Mouse (Mus musculus) right cerebral cortex, postnatal 10 days (tissue): ENCODE measurements at regions not wholly inside any gene's neighbourhood (a gene's known extent, or its start where the extent isn't known, plus 50 kb on each side); places are given as distances from the start of the nearest gene placed in this dataset.

Source experiments
- DNase-seq, 2 experiments: peaks; one replicate each; pipeline ENCODE4 v3.0.0; 2021; ENCODE audit warnings: low spot score in 2 of 2

DNA sequence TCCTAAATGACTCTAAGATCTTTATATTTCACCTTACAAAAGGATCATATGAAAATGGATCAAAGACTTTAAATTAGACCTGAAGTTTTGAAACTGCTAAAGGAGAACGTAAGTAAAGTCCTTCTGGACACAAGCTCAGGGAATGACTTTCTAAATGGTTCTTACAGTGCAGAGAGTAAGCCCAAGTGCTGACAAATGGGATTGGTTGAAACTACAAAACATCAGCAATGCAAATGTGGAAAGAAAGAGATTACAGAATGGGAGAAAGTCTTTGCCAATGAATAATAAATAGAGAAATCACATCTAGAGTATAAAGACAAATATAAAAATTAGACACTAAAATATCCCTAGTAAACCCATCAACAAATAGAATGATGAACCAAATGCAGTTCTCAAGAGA is 263.9 kb downstream of the Atp10a start:
- DNase-seq = no peak

DNA sequence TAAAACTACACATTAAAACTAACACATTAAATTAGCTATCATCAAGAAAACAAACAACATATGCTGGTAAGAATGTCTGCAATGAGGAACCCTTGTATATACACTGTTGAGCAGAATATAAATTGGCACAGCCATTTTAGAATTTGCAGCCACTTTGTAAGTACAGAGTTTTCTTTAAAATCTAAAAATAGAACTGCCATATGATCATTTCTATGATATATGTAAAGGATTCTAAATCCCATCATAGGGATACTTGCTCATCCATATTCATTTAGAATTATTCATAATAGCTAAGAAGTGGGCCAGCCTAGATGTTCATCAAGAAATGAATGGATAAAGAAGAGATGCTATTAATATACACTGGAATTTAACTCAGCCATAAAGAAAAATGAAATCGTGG is 264.3 kb downstream of the Atp10a start:
- no peak for DNase-seq

DNA sequence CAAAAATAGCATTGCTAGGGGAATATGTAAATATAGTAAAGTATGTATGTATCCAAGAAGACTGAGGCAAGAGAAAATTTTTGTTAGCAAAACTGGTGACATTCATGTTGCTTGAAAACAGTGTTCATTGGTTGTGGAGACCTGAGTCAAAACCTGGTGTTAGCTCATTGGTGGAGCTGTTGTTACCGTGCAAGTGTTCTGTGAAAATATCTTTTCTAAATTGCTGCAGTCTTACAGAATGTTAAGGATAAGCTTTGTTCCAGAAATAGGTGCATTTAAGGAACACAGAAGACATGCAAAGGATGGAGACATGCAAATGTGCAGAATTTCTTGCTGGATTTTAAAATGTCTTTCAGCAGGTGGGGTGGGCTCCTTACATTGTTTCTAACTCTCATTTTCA is 269.0 kb downstream of the Atp10a start:
- DNase-seq = peak in 1 of 2 experiments; percentile 37

DNA sequence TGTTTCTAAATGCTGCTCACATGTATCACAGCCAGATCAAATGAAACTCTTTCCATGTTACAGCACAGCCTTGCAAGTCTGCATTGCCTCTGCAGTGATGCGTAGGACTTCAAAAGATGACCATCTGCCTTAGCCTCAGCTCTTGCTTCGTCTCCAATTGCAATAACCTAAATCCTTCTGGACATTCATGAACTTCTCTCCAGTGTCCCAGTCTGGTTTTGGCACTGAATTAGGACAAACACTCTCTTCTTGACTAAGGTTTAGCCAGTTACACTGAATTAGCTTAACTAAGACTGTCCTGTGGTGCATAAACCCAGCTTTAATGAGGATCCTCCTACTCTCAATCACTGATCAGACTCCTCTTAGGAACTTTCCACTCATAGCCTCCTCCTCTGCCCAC is 269.4 kb downstream of the Atp10a start:
- peak in 1 of 2 experiments; percentile 30 for DNase-seq

DNA sequence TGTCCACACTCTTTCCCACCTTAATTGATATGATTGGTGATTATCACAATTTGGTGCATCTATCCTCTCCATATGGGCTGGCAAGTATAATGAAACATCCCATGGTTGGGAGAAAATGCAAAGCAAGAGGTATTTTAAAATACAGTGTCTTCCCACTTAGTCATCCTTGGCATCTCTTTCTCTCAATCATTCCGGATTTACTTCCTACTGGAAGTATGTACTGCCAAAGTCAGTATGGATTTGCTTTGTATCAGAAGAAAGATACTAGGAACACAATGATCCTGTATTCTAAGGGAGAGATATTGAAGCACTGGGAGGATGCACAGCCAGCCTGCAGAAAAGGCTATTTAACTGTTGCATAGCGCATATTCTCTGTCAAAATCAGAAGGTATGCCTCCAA is 271.1 kb upstream of the Ube3a start:
- no peak for DNase-seq

DNA sequence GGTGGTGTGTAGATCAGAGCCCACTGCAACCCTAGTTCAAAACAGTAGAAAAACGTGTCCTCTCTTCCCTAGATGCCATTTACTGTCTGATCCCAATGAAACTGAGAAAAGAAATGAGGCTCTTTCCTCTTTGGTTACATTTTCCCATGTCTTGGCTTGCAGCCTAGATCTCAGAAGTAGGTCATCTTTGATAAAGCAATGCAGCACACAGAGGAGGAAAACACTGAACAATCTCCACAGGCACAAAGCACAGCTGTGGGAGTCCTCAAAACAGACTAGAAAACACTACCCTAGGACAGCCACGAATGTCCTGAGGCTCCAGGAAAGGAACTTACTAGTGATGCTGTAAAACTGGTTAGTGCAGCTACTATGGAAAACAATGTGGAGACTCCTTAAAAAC is 221.4 kb upstream of the Ube3a start:
- DNase-seq = peak; percentile 49 to 54

DNA sequence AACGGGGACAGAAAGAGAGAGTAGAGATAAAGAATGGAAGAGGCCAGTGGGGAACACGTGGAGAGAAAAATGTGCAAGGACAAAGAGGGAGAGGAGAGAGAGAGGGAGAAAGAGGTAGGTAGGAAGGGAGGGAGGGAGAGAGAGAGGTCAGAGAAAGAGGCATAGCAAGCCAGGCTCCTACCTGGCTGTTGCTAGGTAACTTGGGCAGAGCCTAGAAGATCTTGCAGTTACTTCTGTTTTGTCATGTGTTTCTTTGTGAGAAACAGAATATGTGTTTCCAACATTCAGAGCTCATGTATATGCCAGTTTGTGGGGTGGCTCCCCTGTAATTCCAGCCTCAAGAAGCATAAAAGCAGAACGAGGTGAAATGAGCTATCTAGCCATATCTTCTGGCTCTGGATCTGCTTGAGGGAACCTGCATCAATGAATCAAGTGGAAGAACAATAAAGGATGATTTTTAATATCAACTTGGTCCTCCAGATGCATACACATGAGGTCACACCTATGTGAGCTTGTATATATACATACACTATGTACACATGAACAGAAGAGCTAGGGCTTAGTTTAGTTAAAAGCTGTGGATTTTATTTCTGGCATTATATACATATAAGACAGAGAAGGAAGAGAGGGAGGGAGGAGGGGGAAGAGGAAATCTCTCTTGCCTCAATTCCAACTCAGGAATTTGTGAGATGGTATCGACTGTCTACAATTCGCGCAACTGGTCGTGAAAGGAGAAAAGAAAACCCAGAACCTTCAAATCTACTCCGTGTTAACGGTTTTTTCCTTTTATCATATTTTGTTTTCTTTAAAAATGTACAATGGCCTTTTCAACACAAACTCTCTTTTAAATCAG is 214.9 kb upstream of the Ube3a start:
- DNase-seq = no peak

DNA sequence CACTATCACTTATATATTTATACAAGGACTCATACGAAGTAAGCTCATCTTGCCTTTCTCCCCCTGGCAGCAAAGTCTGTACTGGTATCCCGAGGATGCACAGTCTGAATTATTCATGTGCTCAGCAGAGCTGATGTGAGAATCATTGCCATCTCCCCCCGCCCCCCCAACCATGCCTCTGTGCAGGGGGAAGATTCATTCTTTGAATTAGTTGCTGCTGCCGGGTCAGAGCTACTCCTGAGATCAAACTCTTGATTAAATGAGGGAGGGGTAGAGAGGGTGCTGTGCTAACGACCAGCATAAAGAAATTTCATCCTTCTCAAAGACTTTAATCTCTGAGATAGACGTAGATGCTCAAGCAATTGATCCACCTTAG is 214.3 kb upstream of the Ube3a start:
- DNase-seq = no peak

DNA sequence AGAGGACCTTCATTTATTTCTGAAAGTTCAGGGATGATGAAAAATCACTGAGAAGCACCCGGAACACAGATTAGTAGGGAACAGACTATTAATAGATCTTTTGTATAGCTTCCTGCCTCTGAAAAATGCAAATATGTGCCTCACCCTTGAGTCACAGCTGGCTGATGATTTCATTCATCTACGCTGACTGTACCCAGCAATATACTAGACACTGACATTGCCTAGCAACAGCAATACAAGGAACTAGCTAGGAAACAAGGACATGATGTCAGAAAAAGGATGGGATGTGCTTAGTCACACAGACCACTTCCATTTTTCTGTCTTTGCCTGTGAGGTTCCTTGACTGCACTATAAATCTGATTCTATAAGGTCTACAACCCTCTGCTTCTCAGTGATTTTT is 201.1 kb upstream of the Ube3a start:
- DNase-seq = peak; percentile 18 to 40
